Mouse (Mus musculus) liver, embryonic 13.5 days (tissue): ENCODE data around the gene Trim29. TPM values are rescaled to one million over a fixed set of nuclear protein-coding genes. Genes with fewer than 3 reads are reported as not detected.

Experiments used
- ATAC-seq: fragments of 200-750 bp; cut with Nextera tagmentation; 2 replicates; pipeline ENCODE4 v1.8.0; 2017; ENCODE audit warnings: low read depth, mild to moderate bottlenecking, moderate number of reproducible peaks, moderate library complexity
- DNase-seq: peaks from one replicate; pipeline ENCODE4 v3.0.0; 2022
- H3K27ac ChIP-seq: fragments of 300-500 bp; sonication (generic); 2 replicates; pipeline ENCODE4 v1.5.1; 2015; ENCODE audit warnings: moderate library complexity, mild to moderate bottlenecking, inconsistent platforms
- H3K27me3 ChIP-seq: fragments of 300-500 bp; sonication (generic); 2 replicates; pipeline ENCODE4 v1.6.1; 2015; ENCODE audit warnings: mild to moderate bottlenecking, inconsistent platforms
- H3K36me3 ChIP-seq: fragments of 300-500 bp; sonication (generic); 2 replicates; pipeline ENCODE4 v1.6.1; 2015; ENCODE audit warnings: mild to moderate bottlenecking, inconsistent platforms
- H3K4me1 ChIP-seq: fragments of 300-500 bp; sonication (generic); replicated peaks from 2 replicates; pipeline ENCODE4 v1.6.1; 2015; ENCODE audit warnings: inconsistent platforms
- H3K4me2 ChIP-seq: fragments of 300-500 bp; sonication (generic); 2 replicates; pipeline ENCODE4 v1.6.1; 2015; ENCODE audit warnings: inconsistent platforms, mild to moderate bottlenecking, moderate library complexity
- H3K4me3 ChIP-seq: fragments of 300-500 bp; sonication (generic); replicated peaks from 2 replicates; pipeline ENCODE4 v1.5.1; 2015; ENCODE audit warnings: mild to moderate bottlenecking, inconsistent platforms
- H3K9ac ChIP-seq: fragments of 300-500 bp; sonication (generic); 2 replicates; pipeline ENCODE4 v1.6.1; 2015; ENCODE audit warnings: mild to moderate bottlenecking, inconsistent platforms
- H3K9me3 ChIP-seq: fragments of 300-500 bp; sonication (generic); replicated peaks from 2 replicates; pipeline ENCODE4 v1.6.1; 2016; ENCODE audit warnings: inconsistent platforms
- WGBS: fragments of 180-500 bp; shearing (Covaris S2); methylation state at CpG from one replicate; pipeline ENCODE4 v1.1.7; 2015; ENCODE audit not compliant: insufficient replicate concordance; 5-methylcytosine and 5-hydroxymethylcytosine counted together
- polyA plus RNA-seq: library from polyadenylated mRNA; unstranded; fragments of >200 nt; fragmentation: Nextera tagmentation; extraction: Ambion mirVana; gene quantifications from 2 replicates; pipeline ENCODE4 v1.2.1, GENCODE M21; 2015

Gene Trim29
- polyA plus RNA-seq, 1 experiment from 2014 or later = 0.10 TPM

DNA sequence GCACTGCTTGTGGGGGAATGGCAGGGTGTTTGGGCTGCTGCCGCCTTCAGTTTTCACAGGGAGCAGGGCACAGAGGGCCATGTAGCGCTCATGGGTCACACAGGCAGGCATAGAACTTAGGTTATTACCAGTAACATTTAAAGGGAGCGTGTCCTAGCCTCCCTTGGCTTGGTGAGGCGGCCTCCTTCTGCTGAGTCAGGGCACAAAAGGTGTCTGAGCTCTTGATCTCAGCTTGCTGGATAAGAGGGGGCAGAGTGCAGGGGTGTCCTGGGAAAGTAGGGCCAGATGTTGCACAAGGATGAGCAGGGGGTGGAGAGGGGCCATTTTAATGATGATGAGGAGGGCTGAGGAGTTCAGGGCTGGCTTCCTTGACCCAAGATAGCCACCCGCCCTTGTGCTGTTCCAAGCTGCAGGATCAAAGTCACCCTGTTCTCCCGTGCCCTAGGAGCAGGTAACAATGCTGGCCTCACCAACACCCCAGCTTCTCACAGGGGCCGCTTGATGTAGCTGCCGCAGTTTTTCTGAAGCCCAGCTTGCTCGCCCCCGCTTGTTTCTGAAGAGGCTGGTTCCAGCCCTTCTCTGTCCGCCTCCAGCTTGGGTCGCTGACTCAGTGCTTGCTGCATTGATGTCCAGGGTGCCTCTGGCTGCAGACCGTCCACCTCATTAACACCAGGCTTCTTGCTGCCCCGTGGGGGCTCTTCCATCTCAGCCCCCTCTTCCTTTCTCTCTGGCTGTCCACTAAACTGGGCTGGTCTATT is 38.7 kb upstream of the Trim29 start:
- no peaks in the 10 kb centered on the region for H3K9me3 ChIP-seq
- H3K36me3 ChIP-seq = no peaks in the 10 kb centered on the region
- peaks cover 20% of the 10 kb centered on the region for H3K4me1 ChIP-seq
- 59% methylated on average over 14 of the region's 14 CpGs for WGBS
- H3K4me2 ChIP-seq = no peak overlapping the region
- no peak overlapping the region for H3K27ac ChIP-seq
- DNase-seq (no peak), ATAC-seq (no peak)
- peaks cover 65% of the 10 kb centered on the region for H3K27me3 ChIP-seq
- no peak overlapping the region for H3K4me3 ChIP-seq
- H3K9ac ChIP-seq = no peak overlapping the region

DNA sequence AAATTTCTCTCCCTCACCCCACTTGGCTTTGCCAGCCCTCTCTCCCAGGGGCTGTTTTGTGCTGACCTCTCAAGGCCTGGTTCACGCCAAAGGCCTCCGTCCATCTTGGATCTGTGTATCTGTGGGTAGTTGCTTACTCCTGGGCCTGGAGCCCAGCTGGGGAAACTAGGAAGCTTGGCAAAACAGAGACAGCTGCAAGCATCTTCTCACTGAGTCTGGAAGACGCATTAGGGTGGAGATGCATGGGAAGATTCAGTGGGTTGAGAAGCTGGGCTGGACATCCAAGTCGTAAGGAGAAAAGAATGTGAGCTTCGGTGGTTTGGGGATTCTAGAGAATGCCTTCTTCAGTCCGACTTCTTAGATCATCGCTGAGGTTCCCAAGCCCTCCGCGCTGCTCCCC is 36.9 kb upstream of the Trim29 start:
- H3K36me3 ChIP-seq = no peaks in the 10 kb centered on the region
- no peak for DNase-seq
- no peak overlapping the region for H3K27ac ChIP-seq
- H3K4me1 ChIP-seq = peaks cover 14% of the 10 kb centered on the region
- H3K9me3 ChIP-seq = no peaks in the 10 kb centered on the region
- no peak overlapping the region for H3K4me3 ChIP-seq
- 50% methylated on average over 9 of the region's 9 CpGs for WGBS
- ATAC-seq = no peak
- no peak overlapping the region for H3K9ac ChIP-seq
- H3K27me3 ChIP-seq = peaks cover 62% of the 10 kb centered on the region
- H3K4me2 ChIP-seq = no peak overlapping the region

DNA sequence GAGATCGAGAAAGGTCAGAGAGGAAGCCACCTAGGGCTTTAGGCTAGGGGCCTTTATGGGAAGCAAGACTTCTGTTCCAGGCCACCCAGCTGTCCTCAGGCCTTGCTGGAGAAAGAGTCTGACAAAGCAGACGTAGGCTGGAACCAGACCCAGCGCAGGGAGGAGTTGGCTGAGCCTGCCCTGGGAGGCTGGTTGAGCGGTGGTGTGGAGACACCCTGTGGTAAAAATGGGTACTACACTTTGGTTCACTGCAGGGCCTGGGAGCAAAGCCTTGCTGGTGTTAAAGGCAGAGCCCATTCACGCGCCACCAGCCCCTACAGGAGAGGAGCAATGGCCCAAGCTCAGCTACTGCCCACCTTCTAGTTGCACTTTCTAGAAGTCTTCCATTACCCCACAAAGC is 26.4 kb upstream of the Trim29 start:
- Histone ChIP-seq H3K9me3 (no peaks in the 10 kb centered on the region), H3K4me2 (no peak overlapping the region), H3K4me3 (no peak overlapping the region), H3K9ac (no peak overlapping the region), H3K4me1 (no peaks in the 10 kb centered on the region), H3K27me3 (peaks cover 52% of the 10 kb centered on the region), H3K36me3 (no peaks in the 10 kb centered on the region), H3K27ac (no peak overlapping the region)
- 9% methylated on average over 6 of the region's 6 CpGs for WGBS
- DNase-seq = peak; percentile 66
- ATAC-seq = peak; percentile 73

DNA sequence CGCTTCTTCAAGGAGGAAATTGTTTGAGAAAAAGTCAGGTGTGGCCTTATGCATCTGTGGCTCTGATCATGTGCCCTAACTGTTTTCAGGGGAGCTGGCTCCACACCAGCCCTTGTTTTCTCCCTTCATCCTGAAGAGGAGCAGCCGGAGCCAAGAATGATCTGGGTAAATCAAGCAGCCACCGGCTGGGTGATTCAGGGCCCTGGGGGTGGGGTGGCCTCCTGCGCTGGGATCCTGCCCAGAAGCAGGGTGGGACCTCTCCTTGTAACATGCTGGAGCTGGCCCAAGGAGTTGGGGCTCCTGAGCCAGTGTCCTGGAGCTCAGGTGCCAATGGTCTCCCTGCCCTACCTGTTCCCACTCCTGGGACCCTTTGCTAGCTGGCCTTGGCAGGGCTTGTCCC is 25.4 kb upstream of the Trim29 start:
- H3K9ac ChIP-seq = no peak overlapping the region
- H3K4me1 ChIP-seq = no peaks in the 10 kb centered on the region
- H3K36me3 ChIP-seq = no peaks in the 10 kb centered on the region
- no peaks in the 10 kb centered on the region for H3K9me3 ChIP-seq
- WGBS = 68% methylated on average over 4 of the region's 4 CpGs
- H3K27me3 ChIP-seq = peaks cover 52% of the 10 kb centered on the region
- H3K4me2 ChIP-seq = no peak overlapping the region
- no peak overlapping the region for H3K27ac ChIP-seq
- no peak overlapping the region for H3K4me3 ChIP-seq
- ATAC-seq = no peak
- no peak for DNase-seq

DNA sequence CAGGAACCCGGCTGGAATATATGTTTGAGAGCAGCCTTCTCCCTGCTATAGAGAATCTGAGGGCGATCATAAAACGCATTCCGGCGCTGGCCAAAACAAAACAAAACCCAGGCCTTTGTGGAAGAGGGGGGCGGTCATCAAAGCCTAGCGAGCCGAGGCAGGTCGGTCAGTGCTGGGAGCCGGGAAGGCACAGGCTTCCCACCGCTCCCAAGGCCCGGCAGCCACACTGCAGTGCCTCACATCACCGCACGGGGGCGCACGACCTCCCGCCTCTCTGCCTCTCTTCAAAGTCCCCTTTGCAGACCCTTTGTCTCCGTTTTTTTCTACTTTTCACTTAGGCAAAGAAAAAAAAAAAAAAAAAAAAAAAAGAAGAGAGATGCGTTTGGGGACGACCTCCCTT is 23.8 kb upstream of the Trim29 start:
- Histone ChIP-seq H3K9me3 (no peaks in the 10 kb centered on the region), H3K27me3 (peaks cover 44% of the 10 kb centered on the region), H3K4me2 (no peak overlapping the region), H3K36me3 (no peaks in the 10 kb centered on the region), H3K27ac (no peak overlapping the region), H3K9ac (no peak overlapping the region), H3K4me3 (no peak overlapping the region), H3K4me1 (no peaks in the 10 kb centered on the region)
- WGBS = 3% methylated on average over 20 of the region's 20 CpGs
- ATAC-seq = no peak
- peak; percentile 27 for DNase-seq

DNA sequence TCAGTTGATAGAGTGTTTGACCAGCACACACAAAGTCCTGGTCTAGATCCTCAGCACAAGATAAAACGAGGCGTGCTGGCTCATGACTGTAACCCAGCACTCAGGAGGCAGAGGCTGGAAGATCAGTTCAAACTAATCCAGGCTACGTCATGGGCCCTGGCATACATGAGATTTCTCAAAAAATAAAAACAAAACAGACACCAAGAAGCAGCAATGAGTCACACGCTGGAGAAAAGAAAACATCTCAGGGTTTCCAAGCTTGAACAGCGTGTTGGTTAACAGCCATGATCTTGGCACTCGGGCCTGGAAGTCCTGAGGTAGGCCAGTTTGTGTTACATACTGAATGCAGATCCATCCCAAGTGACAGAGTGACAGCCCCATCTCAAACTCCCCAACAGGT is 17.6 kb upstream of the Trim29 start:
- DNase-seq (no peak), ATAC-seq (no peak)
- Histone ChIP-seq H3K9ac (no peak overlapping the region), H3K36me3 (no peaks in the 10 kb centered on the region), H3K4me3 (no peak overlapping the region), H3K4me2 (no peak overlapping the region), H3K27ac (no peak overlapping the region), H3K27me3 (peaks cover 2% of the 10 kb centered on the region; the same call in 1 of the 2 replicates), H3K4me1 (no peaks in the 10 kb centered on the region), H3K9me3 (no peaks in the 10 kb centered on the region)
- 70% methylated on average over 6 of the region's 6 CpGs for WGBS

DNA sequence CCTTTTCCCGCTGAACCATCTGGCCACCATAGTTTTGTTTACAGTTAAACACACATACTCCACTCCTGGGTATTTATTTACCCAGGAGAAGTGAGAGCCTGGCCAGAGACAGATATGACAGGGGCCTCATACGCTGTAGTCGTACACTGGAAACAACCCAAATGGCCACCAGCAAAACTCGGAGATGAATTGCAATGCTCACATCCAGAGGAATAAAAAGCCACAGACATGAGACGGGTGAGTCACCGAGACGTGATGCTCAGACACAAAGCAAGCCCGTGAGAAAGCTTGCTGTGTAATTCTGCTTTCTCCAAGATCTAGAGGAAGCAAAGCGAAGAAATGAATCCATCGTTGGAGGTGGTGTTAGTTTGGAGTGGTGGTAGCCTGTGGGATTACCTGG is 10.3 kb upstream of the Trim29 start:
- Histone ChIP-seq H3K9ac (no peak overlapping the region), H3K4me3 (no peak overlapping the region), H3K27ac (no peak overlapping the region), H3K9me3 (no peaks in the 10 kb centered on the region), H3K4me1 (no peaks in the 10 kb centered on the region), H3K4me2 (no peak overlapping the region), H3K27me3 (no peaks in the 10 kb centered on the region), H3K36me3 (no peaks in the 10 kb centered on the region)
- ATAC-seq (no peak), DNase-seq (no peak)
- WGBS = 51% methylated on average over 10 of the region's 10 CpGs

DNA sequence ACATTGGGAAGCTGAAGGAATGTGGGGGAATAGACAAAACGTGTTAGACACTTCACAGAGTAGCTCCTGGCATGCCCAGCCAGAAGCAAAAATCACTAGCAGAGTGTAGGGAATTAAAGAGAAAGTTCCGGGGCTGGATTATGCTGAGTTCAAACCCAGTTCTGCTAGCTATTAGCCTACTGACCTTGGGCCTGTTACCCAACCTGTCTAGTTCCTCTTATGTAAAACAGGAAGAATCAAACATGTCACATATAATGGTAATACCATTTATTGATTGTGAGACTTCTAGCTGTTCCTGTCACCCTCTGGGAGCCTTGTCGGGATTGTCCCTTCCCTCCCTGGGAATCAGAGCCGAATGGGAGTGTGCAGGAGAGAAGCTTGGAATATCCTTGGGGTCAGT is 7.7 kb upstream of the Trim29 start:
- H3K9me3 ChIP-seq = no peaks in the 10 kb centered on the region
- DNase-seq (no peak), ATAC-seq (no peak)
- no peak overlapping the region for H3K4me2 ChIP-seq
- H3K36me3 ChIP-seq = no peaks in the 10 kb centered on the region
- no peak overlapping the region for H3K4me3 ChIP-seq
- H3K27ac ChIP-seq = no peak overlapping the region
- 0 out of 2 replicates have a peak, but pooled peaks cover 3% of the 10 kb centered on the region for H3K27me3 ChIP-seq
- 47% methylated on average over 4 of the region's 4 CpGs for WGBS
- no peaks in the 10 kb centered on the region for H3K4me1 ChIP-seq
- no peak overlapping the region for H3K9ac ChIP-seq

DNA sequence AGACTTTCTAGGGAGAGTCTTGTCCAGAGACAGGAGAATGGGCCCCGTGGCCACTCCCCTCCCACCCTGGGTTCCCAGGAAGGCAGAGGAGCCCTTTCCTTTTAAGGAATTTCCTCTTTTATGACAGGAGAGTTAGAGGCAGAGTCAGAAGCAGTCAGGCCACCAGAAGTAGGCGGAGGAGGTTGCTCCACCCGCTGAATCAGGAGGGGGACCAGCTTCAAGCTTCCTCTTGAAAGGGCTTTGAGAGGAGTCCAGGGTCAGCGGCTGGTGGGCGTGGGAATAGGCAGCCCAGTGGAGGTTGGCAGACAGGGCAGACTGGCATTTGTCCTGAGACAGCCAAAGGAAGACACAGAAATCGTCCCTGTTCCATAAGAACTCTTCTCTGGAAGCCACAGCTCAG is 4.8 kb upstream of the Trim29 start:
- Histone ChIP-seq H3K9ac (no peak overlapping the region), H3K4me1 (no peaks in the 10 kb centered on the region), H3K4me3 (no peak overlapping the region), H3K36me3 (no peaks in the 10 kb centered on the region), H3K4me2 (no peak overlapping the region), H3K27me3 (0 out of 2 replicates have a peak, but pooled peaks cover 6% of the 10 kb centered on the region), H3K27ac (no peak overlapping the region), H3K9me3 (no peaks in the 10 kb centered on the region)
- 15% methylated on average over 6 of the region's 6 CpGs for WGBS
- ATAC-seq = no peak
- DNase-seq = no peak

DNA sequence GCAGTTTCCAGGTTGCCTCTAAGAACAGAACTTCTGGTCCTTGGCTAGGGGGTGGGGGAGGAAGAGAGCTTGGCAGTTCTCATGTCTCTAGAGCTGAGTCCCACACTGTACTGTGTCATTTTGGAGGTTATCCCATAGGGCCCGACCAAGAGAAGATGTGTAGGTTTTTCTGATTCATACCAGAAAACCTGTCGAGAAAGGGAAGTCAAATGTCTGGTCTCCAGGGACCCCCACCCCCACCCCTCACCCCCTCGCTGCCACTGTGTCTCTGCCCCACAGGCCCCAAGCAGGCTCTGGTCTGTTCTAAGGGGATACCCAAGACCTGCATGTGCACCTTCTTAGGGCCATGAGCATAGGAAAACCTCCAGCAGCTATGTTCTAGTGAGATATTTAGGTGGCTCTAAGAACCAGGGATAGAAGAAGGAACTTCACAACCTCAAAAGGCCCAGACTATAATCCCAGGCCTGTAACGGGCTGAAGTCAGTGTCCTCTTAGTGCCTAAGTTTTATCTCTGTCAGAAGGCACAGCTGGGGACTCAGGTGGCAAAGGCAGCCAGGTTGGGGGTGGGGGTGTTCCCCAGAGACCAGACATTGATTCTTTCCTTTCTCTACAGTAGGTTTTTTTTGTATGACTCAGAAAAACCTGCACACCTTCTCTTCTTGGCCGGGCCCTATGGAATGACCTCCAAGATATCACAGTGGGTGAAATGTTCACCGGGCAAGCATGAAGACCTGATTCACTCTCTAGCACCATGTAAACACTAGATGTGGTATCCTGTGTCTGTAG is 1.4 kb upstream of the Trim29 start:
- Histone ChIP-seq H3K36me3 (no peaks in the 10 kb centered on the region), H3K27ac (no peak overlapping the region), H3K27me3 (0 out of 2 replicates have a peak, but pooled peaks cover 6% of the 10 kb centered on the region), H3K4me2 (no peak overlapping the region), H3K4me1 (no peaks in the 10 kb centered on the region), H3K4me3 (no peak overlapping the region), H3K9ac (no peak overlapping the region), H3K9me3 (no peaks in the 10 kb centered on the region)
- WGBS = 46% methylated on average over 6 of the region's 6 CpGs
- no peak for DNase-seq
- ATAC-seq = no peak

DNA sequence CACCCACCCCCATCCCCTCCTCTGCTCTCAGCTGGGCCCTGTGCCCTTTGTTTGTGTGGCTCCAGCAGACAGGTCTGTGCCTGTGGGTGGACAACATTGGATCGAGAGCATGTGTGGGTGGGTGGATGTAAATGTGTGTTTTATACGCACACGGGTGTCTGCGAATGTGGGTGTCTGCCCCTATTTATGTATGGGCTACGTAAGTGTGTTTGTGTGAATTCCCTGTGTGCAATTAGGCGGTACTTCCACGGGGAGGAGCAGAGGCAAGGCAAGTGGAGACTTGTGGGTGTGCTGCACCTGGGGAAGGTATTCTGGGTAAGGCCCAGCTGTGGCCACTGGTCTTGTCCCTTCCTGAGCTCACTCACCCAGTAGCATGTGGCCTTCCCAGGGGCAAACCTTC is 1.5 kb downstream of the Trim29 start:
- H3K4me2 ChIP-seq = no peak overlapping the region
- no peak overlapping the region for H3K9ac ChIP-seq
- no peaks in the 10 kb centered on the region for H3K36me3 ChIP-seq
- no peak overlapping the region for H3K27ac ChIP-seq
- no peaks in the 10 kb centered on the region for H3K9me3 ChIP-seq
- no peak for ATAC-seq
- H3K4me1 ChIP-seq = no peaks in the 10 kb centered on the region
- 0 out of 2 replicates have a peak, but pooled peaks cover 5% of the 10 kb centered on the region for H3K27me3 ChIP-seq
- no peak overlapping the region for H3K4me3 ChIP-seq
- WGBS = 72% methylated on average over 7 of the region's 7 CpGs
- no peak for DNase-seq
